Mouse (Mus musculus) inflammation-experienced regulatory T-cells, adult 6 months (primary cell): ENCODE data around the gene Med12l. TPM values are rescaled to one million over a fixed set of nuclear protein-coding genes. Genes with fewer than 3 reads are reported as not detected.

Source experiments
- ATAC-seq: one replicate; pipeline ENCODE4 v1.8.0; 2017
- polyA plus RNA-seq, 3 experiments: library from polyadenylated mRNA; unstranded; fragments of 100-300 nt; shearing (Covaris generic); gene quantifications; one replicate each; pipeline ENCODE4 v1.2.1; 2017

Gene Med12l
- polyA plus RNA-seq, 3 experiments from 2014 or later: 0.48 to 1.5 (median 0.61) TPM

- no peak for ATAC-seq
Measured at GRCm38 (mm10) chr3:59328526-59328925, 322.9 kb downstream of the Med12l start.

- ATAC-seq: no peak
Measured at GRCm38 (mm10) chr3:59341647-59342427, 336.2 kb downstream of the Med12l start.

GRCm38 (mm10) chr3:59343026-59343425 is 337.4 kb downstream of the Med12l start:
- no peak for ATAC-seq

- ATAC-seq: no peak
Measured at GRCm38 (mm10) chr3:59344065-59344905, 338.7 kb downstream of the Med12l start, which contains the start of gene Igsf10. Igsf10 (minus strand) TSS chr3:59344394.

GRCm38 (mm10) chr3:59351768-59352167 is 346.1 kb downstream of the Med12l start:
- ATAC-seq: no peak

- no peak for ATAC-seq
Measured at GRCm38 (mm10) chr3:59354156-59354555, 348.5 kb downstream of the Med12l start.

- no peak for ATAC-seq
Measured at GRCm38 (mm10) chr3:59360102-59360501, 354.5 kb downstream of the Med12l start.

- ATAC-seq: no peak
Measured at GRCm38 (mm10) chr3:59361895-59362294, 356.3 kb downstream of the Med12l start.

Other genes with a start within 250 kb of the Med12l start
- gene Mindy4b-ps, start 183.5 kb upstream of the Med12l start, polyA plus RNA-seq: not detected
- not detected for gene Clrn1, start 120.5 kb upstream of the Med12l start, polyA plus RNA-seq
- 10 to 100 TPM; 45.7 to 91.9 (median 55.6) TPM for gene Gpr171, start 96.0 kb downstream of the Med12l start, polyA plus RNA-seq
- 1 to 10 TPM; 2.8 to 3.6 (median 3.3) TPM for gene P2ry14, start 147.8 kb downstream of the Med12l start, polyA plus RNA-seq
- gene Gpr87, start 189.3 kb downstream of the Med12l start, polyA plus RNA-seq: not detected
- under 1 TPM in 1 of 3 experiments, not detected in 2; 0.60 TPM for gene P2ry13, start 205.1 kb downstream of the Med12l start, polyA plus RNA-seq